Mouse (Mus musculus): ENCODE measurements at regions not wholly inside any gene's neighbourhood (a gene's known extent, or its start where the extent isn't known, plus 50 kb on each side); places are given as distances from the start of the nearest gene placed in this dataset.

- no peak for DNase-seq
Measured at GRCm38 (mm10) chr12:45745697-45746096, 671.2 kb upstream of the Stxbp6 start.

- no peak for DNase-seq
Measured at GRCm38 (mm10) chr12:45744619-45745018, 670.1 kb upstream of the Stxbp6 start.

DNA sequence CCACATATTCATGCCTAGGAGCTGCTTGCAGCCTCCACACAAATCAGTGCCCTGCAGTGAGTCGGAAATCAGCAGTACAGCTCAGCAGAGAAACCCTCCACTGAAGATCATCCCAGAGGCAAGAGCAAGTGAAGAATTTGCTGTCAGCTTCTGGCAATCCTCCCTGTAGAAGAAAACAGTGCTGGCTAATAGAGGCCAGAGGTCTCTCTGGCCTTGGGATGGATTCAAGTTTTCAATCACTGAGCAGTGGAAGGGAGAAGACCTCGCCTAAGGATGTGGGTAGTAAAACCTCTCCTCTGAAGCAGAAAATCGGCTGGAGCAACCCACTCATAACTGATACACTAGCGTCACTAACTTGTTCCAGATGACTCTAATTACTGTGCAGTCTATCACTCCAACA is 659.2 kb upstream of the Stxbp6 start:
- peak; percentile 31 for DNase-seq

DNA sequence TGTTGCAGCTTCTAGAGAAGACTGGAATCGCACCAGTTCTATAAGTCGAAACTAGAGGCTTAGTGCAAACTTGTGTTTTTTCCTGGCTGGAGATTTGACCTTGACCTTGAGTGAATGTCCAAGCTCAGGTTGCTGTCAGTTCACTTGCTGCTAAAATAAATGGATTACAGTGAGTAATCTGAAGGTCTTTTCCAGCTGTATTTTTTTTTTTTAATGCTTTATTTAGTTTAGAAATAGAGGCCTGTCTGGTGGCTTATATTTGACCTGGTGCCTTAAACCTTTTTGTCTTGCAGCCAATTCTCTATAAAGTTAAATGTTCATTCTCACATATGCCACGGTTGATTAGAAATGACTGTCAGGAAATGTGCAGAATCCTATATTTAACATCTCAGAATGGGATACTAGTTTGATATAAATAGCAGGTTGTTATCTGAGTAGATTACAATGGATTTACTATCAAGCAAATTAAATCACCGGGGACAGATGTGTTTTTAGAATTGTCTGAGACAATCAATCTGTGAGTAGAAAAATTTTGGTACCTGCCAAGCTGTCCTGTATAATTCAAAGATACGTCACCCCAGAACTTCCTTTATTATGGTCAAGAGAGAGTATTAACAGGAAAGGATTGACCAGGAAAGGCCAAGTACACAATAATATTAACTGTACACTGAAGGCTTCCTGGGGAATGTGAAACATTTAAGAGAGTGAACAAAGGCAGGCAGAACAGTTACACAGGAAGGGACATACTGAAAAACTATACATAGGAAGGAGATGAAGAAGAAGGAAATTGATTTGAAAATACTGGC is 650.3 kb upstream of the Stxbp6 start:
- no peak for DNase-seq

DNA sequence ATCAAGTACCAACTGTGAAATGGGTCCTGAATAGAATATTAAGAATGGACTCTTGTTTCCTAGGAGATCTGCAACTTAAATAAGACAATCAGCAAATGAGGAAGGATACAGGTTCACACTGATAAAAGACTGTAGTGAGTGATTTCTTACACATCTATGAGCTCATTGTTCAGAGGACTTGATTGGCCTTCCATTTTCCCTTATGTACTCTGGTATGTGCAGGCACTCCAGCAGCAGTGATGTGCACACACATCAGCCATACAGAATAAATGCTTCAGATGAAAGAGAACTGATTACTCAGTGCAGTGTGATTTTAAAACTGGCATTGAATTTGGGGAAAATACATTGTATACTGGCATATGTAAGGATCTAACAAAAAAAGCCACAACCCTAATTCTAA is 636.8 kb upstream of the Stxbp6 start:
- no peak for DNase-seq

GRCm38 (mm10) chr12:45710766-45711165 is 636.3 kb upstream of the Stxbp6 start:
- DNase-seq: no peak

- peak; percentile 50 for DNase-seq
Measured at GRCm38 (mm10) chr12:45689291-45689690, 614.8 kb upstream of the Stxbp6 start.

DNA sequence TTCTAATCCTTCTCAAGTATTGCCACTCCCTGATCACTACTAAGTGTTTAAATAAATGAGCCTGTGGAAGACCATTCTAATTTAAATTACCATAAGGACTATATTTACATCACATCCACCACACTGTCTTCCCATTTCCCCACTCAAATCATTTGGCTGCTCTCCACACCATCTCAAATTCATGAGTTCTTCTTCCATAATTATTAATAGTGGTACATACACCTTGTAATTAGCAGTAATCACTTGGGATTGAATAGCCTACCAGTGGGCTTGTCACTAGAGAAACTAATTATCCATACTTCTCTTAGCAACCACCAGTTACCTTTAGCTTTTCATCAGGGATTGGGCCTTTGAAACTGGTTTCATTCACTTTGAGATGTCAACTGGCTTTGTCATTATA is 612.3 kb upstream of the Stxbp6 start:
- DNase-seq: no peak

DNA sequence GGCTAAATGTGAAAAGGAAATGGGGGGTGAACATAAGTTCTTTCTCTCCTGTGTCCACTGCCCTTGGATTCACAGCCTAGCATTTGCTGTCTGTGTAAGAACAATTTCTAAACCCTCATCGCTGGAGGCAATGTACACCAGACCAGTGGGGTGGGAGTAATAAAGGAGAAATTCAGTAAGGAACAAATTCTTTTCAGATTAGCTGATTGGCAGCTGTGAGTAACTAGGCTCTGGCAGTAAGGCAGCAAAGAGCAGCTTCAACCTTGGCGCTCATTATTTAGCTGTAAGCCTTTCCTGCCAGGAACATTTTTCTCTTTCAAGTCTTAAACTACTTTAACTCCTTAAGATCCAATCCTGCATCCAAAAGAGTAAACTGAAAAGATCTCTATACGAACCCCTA is 597.9 kb upstream of the Stxbp6 start:
- no peak for DNase-seq

- no peak for DNase-seq
Measured at GRCm38 (mm10) chr12:45671554-45671948, 597.0 kb upstream of the Stxbp6 start.

DNA sequence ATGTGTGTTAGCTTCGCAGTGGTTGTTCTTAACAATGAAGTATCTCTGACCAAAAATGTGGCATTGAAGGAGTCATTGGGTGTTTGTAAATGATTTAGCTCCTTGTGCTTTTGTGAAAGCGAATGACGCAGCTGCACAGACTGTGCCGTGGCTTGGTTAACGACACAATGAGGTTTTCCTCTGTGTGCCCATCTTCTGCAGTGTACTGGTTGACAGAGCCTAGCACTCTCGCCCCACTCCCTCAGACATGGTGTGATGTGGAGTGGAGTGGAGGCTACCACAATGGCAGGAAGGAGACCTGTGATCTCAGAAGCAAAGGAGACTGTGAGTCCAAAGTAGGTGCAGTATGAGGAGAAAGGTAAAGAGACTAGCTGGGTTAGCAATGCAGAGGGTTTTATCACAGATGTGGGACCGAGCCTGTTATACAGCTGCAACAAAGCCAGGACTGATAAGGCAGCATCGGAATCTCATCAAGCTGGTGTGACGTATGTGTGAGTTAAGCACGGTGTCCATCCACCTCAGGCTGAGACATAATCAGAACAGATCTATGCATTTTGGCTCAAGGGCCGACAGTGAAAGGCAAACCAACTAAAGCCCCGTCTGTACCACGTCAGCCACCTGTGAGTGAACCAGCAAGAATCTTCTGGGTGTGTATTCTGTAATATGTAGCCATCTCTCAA is 596.5 kb upstream of the Stxbp6 start:
- no peak for DNase-seq

DNA sequence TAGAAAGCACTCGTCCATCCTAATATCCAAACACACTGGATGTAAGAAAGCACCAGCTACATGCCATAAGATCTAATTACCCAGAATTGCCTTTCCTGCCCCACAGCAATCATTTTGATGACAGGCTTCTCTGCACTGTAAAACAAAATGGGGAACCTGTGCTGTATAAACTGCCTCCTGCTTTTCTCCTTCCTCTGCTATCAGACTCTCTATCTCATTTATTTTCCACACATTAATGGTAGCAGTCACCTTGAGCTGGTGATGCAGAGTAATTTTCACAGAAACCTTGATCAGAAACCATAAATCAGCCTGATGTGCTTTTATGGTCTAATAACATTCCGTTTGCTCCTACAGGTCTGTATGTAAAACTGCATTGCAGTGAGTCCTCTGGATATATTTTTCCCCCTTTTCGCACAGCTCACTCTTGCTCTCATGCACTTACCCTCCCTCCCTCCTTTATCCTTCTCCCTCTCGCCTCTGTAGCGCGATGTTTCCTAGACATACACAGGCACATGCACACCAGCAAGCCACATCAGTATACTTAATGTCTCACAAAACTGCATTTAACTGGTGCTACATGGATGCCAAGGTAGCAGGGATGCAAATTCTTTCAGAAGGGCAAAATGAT is 595.9 kb upstream of the Stxbp6 start:
- DNase-seq: no peak

- no peak for DNase-seq
Measured at GRCm38 (mm10) chr12:45659612-45660011, 585.1 kb upstream of the Stxbp6 start.

DNA sequence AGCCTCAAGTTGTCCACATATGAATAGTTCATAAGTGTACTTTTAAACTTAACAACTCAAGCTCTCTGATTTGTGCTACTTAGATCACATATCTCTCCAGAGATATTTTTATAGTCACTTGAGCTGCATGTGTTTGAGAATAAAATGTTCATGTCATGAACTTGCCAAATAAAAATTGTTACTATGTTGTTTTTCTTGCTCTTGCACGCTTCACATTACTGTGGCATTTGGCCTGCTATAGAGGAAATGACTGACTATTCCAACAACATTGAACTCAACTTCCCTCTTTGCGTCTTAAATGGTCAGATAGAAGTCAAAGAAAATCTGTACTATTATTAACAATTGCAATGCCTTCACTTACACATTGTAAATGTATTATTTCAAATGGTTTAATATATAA is 582.1 kb upstream of the Stxbp6 start:
- no peak for DNase-seq

- DNase-seq: no peak
Measured at GRCm38 (mm10) chr12:45648654-45649053, 574.1 kb upstream of the Stxbp6 start.

- DNase-seq: no peak
Measured at GRCm38 (mm10) chr12:45644180-45644579, 569.7 kb upstream of the Stxbp6 start.

DNA sequence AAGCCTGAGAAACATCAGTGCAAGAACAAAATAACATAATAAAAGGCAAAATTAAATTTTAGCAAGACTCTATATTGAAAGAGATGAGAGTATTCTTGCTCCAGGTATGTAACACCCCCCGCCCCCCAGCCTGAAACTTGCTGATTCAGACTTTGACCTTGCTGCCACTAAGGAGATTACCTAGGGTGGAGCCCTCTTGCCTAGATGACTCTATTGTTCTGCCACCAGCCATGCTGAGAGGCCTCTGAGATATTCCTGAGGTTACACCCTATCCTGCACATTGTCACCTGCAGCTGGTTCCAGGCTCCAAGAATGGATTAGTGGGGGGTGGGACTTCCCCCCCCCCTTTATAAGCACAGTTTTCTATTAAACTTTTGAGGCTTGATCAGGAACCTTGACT is 548.3 kb upstream of the Stxbp6 start:
- DNase-seq: no peak

DNA sequence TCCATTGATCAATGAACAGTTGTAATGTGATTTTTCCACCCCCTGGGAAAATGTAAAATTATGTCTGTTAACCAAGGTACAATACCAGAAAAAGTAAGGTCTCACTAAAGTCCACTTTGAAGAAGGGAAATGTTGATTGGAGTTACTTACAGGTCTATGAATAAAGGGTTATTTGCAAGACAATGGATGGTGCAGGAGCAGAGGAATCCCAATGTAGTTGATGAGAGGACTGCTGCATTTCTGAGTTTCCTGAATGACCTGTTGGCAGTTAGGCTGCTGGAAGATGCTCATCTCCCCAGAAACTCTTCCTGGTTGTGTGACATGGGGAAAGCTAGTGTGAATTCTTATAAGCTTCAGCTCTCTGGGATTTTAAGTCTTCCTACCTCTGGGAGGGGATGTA is 545.5 kb upstream of the Stxbp6 start:
- no peak for DNase-seq

GRCm38 (mm10) chr12:45614509-45615150 is 540.1 kb upstream of the Stxbp6 start:
- DNase-seq: no peak

DNA sequence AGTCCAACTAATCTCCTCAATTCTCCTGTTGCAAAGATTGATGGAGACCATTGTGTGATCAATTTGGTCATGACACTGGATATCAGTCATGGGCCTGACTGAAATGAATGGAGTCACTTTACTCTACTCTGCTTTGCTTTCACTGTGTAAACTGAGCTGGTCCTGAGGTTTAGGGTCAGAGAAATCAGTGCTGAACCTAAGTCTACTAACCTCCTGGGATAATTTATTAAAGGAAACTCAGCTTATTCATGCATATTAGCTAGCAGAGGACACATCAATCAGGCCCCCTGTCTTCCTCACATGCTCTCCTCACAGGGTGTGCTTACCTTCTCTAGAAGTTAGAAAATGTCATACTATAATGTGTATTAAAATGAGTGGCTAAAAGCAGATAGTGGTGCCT is 539.6 kb upstream of the Stxbp6 start:
- DNase-seq: no peak

GRCm38 (mm10) chr12:45599443-45599842 is 524.9 kb upstream of the Stxbp6 start:
- DNase-seq: no peak

GRCm38 (mm10) chr12:45597904-45598570 is 523.5 kb upstream of the Stxbp6 start:
- peak; percentile 56 for DNase-seq

DNA sequence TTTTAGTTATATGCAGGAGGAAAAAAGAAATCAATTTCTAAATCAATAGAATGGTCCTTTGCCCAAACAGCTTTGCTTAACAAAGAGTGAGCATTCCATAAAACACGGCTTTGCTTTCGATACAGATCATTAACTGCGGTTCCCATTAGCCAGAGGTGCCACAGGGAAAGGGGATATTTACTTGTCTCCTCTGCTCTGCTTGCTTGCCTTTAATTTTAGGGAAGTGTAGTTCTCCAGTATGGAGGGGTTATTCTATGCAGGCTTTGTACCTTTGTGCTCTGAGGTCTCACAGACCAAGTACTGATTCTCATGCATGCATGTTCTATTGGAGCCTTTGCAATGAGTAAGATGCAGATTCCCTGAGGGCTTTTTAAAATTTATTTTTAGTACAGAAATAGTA is 520.2 kb upstream of the Stxbp6 start:
- DNase-seq: no peak

Data from kidney, postnatal 14 days (tissue).